Mouse (Mus musculus): Measurements from ENCODE around the gene Ephb4.

The Ephb4 gene

GRCm38 (mm10) chr5:137425648-137426047, 75.7 kb downstream of the Ephb4 start:
- no peak for DNase-seq (ENCODE audit: inconsistent age in 2 of 2, low spot score in 1 of 2)
